Mouse (Mus musculus): ENCODE data around the gene Pink1. TPM values are rescaled to one million over a fixed set of nuclear protein-coding genes. Genes with fewer than 3 reads are reported as not detected.
A peak's percentile ranks its signal among the peaks of the same experiment; 100 is the strongest.
"Not testable (repeated sequence)": the region's sequence is repeated elsewhere in the genome, so short reads cannot be mapped to it uniquely, and the experiment has no call there.

Gene Pink1
- total RNA-seq, 1 experiment from 2014 or later, result 151 TPM

DNA sequence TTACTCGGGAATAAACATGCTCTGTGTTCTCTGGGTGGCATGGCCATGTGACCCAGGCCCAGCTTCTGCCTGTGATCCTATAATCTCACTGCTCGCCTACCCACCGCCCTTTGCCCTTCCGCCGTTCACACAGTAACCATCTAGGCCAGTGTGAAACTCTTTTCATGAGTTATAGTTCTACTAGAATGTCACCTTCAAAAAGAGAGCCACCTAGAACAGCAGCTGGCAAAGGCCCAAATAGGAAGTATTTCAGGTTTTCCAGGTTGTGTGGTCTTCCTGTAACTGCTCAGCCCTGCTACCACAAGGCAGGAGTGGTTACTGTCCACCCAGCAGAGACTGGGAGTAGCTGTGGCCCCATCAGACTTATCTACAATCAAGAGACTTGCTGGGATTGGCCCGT is 16.7 kb upstream of the Pink1 start:
- no peak for DNase-seq

DNA sequence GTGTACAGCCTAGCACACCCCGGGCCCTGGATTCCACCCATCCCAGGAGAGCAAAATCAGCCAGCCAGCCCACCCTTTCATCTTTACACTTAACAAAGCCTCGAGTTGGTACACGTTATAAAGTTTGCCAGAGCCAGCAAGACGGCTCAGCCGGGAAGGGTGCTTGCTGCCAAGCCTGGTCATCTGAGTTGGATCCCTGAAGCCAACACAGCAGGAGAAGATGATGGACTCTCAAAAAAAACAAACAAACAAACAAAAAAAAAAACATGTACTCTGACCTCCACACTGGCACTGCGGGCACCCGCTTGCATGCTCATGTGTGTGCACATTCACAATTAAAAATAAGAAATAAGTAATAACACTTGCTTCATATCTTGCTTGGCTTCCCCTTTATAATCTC is 15.9 kb upstream of the Pink1 start:
- DNase-seq, result no peak

DNA sequence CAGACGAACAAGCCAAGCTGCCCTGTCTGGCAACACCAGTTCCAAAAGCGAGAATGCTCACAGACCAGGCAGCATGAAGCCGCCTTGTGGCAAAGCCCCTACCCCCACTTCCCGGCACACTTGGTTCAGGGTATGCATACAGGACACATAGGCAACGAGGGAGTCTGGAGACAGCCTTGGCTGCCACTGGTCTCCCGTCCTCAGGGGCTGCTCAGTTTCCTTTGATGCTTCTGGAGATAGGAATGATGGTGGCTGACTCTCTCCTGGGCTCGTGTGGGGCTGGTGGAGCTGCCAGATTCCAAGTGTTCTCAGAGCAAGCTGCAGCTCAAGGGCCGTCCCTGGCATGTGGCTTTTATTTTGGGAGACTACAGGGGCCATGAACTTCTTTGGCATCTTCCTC is 15.3 kb upstream of the Pink1 start:
- no peak for DNase-seq

DNA sequence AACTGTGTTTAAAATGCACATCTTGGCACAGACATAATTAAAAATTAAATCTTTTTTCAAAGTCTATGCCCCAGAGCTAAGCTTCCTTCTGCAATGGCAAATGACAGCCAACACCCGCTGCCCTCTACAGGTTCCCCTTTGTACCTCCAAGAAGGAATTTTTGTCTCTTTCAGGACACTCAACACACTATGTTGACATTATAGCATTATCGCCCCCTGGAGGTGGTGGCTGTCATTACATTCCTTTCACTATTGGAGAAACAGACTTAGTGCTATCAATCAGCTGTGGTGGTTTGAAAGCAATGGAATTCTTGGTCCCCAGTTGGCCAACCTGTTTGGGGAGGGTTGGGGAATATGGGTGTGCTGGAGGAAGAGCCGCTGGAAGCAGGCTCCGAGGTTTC is 13.9 kb upstream of the Pink1 start:
- peak; percentile 75 for DNase-seq

DNA sequence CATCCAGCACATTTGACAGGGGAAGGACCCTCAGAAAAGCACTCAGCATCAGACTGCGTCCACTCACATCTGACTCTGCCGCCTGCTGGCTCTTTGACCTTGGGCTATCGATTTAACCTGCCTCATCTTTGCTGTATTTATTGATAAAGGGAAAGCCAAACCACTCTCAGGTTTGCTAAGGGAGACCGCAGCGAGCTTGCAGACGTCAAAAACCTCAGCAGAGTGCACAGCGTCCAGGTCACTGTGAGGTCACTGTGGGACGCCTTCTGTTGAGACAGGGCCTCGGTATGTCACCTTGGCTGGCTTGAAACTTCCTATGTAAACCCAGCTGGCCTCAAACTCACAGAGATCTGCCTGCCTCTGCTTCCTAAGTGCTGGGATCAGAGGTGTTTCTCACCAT is 11.2 kb upstream of the Pink1 start:
- no peak for DNase-seq

DNA sequence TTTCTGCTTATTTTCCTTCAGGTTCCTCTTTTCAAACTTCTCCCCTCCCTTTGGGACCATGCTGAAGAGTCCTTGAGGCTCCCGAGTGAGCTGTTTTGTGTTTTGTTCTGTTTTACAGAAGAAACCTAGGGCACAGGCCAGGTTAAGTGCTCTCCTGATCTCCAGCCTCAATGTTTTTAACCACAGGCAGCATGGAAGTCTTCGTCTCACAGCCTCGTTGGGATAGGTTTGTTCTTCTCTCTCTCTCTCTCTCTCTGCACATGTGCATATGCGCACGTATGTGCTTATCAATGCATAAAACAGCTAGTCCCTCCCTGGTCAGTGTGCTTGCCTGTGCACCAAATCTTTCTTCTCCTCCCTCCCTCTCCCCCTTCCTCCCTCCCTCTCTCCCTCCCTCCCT is 10.8 kb upstream of the Pink1 start:
- DNase-seq, result no peak

DNA sequence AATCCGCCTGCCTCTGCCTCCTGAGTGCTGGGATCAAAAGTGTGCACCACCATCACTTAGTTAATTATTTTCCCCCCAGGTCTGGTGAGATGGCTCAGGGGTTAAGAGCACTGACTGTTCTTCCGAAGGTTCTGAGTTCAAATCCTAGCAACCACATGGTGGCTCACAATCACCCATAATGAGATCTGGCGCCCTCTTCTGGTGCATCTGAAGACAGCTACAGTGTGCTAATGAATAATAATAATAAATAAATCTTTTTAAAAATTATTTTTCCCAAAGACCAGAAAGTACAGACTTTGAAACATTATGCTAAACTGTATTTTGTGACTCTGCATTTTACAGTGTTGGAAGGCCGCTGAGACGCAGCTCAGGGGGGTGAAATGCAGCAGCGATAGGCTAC is 9.5 kb upstream of the Pink1 start:
- DNase-seq, result no peak

DNA sequence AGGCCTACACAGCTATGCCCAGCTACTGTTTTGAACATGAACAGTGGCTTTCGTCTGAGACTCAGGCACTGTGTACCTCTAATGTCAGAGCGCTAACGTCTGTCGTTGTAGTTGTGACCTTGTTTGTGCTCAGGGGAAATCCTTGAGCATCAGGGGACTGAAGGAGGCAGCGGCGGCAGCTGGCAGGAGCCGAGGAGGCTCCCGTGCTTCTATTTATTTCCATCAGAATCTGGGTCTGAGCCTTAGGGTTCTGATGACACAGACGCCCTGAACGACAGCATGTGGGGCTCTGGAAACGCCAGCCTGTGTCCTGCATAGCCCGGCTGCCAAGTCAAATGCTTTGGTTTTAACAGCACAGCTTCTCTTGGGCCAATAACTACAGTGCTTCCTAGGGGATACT is 8.9 kb upstream of the Pink1 start:
- peak; percentile 56 for DNase-seq

DNA sequence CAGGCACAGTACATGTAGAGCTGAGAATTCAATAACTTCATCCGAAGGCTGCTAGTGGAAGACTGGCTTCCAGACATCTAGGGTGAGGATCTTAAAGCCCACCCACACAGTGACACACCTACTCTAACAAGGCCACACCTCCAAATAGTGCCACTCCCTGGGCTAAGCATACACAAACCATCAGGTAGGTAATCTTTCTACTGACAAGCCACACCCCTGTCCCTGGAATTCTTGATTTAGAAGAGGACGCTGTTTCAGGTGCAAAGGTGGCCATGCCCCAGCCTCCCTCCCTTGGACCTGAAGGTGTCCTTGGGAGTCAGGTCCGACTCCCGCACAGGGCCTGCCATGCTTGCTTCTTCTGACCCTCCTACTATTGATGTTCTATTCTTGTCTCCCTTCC is 7.0 kb upstream of the Pink1 start:
- DNase-seq, result no peak

DNA sequence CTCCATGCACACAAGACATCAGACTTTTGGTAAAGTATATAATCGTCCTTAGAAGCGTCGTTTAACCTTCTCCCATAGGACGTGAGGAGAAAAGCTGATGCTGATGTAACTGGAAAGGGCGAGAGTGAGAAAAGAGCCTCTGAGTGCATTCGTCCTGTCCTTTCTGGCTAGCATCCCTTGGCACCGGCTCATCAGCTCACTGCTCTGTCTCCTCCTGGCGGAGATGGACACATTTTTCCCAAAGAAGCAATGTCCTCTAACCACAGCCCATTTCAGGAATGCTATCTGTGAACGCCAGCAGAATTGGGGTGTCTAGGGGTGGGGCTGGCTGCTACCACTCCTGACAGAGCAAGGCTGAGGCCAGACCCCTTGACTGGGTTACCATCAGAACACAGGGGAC is 5.5 kb upstream of the Pink1 start:
- no peak for DNase-seq

DNA sequence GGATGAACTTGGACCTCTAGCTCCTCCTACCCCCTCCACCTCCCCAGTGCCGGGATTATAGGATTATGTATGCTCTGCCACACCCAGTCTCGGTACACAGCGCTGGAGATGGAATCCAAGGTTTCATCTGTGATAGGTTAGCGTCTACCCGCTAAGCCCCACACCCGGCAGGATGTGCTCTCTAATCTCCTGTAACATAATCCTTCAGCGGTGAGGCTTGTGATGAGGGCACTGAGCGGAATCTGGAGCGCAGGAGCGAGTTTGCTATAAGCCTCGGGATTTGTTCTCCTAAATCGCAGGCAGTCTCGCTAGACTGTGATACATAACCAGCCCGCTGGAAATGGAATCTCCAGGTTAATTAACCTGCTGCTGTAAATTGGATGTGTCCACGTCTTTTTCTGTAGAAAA is 4.2 kb upstream of the Pink1 start:
- DNase-seq, result no peak

DNA sequence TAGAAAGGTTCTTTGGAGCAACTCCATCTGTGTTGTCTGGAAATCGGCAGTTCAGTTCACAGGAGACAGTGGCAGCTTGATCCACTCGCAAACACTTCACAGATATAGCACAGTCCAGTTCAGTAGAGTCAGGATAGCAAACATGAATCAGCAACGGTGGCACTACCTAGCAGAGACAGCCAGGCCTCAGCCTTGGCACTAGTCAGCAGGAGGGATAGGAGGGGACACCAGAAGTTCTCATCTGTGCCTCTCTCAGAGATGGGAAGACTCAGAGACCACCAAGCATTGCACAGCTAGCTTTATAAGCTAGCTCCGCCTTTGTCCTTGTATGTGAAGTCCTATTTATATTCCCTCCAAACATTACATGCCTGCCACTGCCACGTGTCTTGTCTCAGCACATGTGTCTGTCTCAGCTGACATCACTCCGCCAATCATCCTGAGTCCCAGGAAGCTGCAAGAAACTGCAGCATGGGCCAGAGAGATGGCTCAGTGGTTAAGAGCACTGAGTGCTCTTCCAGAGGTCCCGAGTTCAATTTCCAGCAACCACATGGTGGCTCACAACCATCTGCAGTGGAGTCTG is 1.9 kb upstream of the Pink1 start:
- no peak for DNase-seq

DNA sequence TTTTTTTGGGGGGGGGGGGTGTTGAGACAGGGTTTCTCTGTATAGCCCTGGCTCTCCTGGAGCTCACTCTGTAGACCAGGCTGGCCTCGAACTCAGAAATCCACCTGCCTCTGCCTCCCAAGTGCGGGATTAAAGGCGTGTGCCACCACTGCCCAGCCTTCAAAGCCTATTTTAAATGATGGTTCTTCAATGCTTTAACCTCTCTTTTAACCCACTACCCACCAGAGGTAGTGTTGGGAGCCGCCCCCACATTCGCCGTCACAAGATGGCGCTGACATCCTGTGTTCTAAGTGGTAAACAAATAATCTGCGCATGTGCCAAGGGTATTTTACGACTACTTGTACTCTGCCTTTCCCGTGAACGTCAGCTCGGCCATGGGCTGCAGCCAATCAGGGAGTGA is 1.0 kb upstream of the Pink1 start:
- not testable (repeated sequence) for DNase-seq

DNA sequence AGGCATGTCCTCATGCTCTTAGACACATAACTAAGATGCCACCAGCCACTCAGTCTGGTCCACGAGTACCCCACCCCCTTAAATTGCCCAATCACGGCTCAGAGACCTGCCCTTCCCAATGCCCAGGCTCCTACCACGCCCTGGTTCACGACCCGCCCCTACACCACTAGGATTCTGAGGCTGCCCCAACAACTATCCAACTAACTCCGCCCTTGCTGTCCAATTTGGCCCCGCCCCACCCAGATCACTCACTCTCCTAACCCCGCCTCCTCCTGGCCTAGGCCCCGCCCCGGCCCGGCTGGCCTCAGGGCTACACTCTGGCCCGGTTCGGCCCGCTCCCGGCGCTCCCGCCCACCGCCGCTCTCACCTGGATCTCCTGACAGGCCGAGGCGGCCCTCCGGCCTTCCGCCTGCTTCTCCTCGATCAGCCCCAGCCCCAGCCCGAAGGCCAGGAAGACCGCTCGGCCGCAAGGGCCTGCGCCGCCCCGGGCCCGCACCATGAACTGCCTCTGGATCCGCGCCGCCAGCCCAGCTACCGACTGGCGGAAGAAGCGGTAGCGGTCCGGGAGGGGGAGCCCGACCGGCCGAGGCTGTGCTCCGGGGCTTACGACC is 536 bp downstream of the Pink1 start:
- peak; percentile 99 for DNase-seq

DNA sequence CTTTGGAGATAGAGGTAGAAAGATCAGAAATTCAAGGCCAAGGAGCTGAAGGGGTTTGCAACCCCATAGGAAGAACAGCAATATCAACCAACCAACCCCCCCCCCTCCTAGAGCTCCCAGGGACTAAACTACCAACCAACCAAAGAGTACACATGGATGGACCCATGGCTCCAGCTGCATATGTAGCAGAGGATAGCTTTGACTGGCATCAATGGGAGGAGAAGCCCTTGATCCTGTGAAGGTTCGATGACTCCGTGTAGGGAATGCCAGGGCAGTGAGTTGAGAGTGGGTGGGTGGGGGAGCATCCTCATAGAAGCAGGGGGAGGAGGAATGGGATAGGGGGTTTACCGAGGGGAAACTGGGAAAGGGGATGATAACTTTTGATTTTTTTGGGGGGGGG is 1.7 kb downstream of the Pink1 start:
- DNase-seq, result no peak

DNA sequence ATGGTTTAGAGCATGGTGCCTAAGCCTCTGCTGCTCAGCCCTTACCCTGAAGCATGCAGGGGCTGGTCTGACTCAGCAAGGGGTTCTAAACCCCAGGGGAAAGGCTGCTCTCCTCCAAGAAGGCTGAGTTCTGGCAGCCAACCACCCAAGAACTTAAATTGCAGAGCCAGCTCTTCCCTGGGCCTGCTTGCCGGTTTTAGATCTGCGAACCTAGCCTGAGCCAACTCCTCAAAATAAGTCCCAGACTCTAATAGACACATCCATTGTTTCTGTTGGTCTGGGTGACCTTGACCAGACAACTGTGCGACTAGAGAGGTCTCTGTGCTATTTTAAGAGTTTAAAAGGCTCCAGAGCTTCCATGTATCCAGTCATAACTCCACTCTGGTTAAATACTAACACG is 2.4 kb downstream of the Pink1 start:
- no peak for DNase-seq

DNA sequence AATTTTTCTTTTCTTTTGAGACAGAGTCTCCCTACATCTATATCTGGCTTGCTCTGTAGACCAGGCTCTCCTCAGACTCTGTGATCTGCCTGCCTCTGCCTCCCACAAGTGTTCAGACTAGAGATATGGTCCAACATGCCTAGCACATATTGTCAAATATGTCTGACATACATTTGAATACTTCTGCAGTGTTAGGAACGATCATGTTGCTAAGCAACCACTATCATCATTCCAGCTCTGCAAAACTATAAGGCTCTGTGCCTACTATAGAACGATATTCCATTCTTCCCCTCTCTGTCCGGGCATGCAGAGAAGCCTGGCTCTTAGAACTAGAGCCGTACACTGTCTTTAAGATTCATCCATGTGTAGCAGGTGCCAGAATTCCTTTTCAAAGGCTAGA is 3.4 kb downstream of the Pink1 start:
- DNase-seq, result no peak

DNA sequence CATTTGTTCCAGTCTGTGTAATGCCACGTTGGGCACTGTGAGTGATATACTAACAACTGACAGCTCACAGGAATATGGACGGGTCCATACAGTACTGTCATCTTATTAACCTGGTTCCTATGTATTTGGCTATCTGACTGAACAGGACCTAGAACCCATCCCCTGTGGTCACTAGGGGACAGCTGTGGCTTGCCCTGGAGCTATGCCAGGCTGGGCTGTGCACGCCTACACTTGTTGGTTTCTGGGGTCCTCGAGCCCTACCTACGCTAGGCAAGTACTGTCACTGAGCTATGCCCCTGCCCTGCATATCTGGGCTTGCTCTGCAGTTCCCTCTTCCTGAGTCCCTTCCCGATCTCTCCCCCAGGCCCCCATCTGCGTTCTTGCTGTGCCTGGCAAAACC is 4.6 kb downstream of the Pink1 start:
- no peak for DNase-seq

DNA sequence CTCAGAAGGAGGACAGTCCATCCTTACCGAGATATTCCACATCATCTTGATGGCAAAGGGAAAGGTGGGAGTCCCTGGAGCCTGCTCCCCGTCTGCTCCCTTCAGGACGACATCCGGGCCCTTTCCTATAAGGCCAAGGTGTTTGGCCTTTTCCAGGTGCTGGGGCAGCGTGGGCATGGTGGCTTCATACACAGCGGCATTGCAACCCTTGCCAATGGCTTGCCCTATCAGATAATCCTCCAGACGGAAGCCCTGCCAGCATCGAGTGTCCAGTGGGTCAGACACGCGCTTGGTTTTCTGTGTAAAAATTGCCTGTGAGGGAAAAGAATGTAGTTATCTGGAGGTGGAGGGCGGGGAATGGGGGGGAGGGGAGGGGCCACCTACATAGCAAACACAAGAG is 5.4 kb downstream of the Pink1 start:
- no peak for DNase-seq

DNA sequence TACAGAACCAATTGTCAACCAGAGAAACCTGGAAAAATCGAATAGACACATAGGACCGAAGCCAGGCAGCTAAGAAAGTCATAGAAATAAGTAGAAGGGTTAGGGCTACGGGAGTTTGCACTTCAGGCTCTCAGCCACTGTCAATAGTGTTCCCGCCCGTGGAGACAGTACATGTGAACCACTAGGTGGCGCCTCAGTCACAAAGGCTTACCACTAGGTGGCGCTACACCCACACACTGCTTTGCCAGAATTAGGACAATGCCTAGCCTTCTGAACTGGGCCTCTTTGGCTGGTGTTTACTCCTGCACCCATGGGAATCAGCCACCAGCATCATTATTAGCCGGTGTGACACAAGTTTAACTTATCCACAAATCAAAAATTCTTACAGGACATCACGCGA is 6.6 kb downstream of the Pink1 start:
- peak; percentile 91 for DNase-seq

DNA sequence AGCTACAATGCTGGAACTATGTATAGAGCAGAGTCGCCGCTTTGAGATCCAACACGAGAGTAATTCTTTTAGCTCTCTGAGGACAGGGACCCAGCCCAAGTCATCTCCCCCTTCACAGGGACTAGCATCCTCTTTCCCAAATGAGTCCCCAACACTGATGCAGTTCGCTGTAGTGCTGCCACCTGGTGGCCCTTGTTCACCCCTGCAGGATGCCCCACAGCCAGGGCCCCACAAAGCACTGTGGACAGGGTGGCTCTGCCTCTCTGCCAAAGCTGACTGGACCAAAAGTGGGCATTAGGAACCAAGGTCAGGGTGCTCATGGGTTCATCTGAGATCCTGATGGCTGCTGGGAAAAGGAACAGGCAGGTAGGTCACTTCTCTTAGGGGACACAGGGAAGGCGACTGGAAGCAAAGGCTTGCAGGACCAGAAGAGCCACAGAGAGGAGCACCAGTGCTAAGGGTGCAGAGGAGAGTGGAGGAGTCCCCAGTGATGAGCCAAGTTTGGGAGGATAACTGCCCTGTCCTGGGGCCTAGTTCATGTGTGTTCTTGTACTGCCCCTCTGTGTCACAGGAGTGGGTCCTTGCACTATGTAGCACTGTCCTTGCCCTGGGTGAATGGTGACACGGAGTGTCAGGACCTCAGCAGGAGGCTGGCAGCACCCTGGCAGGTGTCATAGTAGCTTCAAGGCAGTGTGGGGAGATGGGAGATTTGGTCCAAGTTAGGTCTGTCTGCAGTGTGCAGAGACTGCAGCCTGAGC is 7.4 kb downstream of the Pink1 start:
- peak; percentile 78 for DNase-seq

DNA sequence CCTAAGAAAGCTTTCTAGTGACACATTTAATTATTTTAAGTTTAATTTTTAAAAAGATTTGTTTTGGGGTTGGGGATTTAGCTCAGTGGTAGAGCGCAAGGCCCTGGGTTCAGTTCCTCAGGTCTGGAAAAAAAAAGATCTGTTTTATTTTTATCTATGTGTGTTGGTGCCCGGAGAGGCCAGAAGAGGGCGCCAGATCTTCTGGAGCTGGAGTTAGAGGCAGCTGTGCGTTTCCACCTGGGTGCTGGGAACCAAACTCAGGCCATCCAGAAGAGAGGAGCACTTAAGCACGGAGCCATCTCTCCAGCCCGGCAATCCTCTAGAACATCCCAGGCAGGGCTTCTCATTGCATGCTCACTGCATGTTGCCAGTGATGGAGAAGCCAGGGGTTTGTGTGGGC is 9.7 kb downstream of the Pink1 start:
- no peak for DNase-seq

DNA sequence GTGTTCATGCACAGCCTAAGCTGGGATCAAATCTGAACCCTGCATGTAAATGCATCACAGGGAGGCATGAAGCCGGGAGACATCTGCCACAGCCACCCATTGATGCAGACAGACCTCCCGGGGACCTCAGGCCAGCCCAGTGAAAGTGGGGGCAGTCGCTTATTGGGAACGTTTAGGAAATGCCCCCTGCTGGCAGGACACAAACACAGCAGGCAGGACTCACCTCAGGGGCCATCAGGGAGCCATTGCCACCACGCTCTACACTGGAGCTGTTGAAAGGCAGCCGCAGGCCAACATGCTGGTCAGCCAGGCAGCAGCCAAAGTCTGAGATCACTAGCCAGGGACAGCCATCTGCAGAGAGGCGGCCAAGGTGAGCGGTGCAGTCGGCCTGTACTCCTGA is 10.3 kb downstream of the Pink1 start:
- peak; percentile 61 for DNase-seq

DNA sequence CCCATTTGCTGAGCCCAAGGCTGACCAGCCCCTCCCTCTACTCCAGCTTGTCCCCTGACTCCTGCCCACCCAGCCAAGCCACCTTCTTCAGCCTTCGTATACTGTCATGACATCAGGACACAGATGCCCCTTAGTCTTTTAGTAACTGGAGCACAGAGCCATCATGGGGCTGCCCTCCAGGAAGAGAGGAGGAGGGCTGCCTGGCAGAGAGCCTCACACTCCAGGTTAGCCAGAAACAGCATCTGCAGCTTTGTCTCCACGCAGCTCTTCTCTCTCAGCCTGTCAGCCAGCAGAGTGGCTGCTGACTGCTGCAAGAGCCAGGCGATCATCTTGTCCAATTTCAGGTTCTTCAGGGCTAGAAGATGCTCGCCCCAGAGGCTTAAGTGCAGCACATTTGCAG is 12.3 kb downstream of the Pink1 start:
- no peak for DNase-seq
